Mouse (Mus musculus): ENCODE measurements around the gene Ralgapb. TPM values are rescaled to one million over a fixed set of nuclear protein-coding genes. Genes with fewer than 3 reads are reported as not detected.
A peak's percentile ranks its signal among the peaks of the same experiment; 100 is the strongest.

The Ralgapb gene
- polyA plus RNA-seq, 1 experiment: 18.8 TPM

DNA sequence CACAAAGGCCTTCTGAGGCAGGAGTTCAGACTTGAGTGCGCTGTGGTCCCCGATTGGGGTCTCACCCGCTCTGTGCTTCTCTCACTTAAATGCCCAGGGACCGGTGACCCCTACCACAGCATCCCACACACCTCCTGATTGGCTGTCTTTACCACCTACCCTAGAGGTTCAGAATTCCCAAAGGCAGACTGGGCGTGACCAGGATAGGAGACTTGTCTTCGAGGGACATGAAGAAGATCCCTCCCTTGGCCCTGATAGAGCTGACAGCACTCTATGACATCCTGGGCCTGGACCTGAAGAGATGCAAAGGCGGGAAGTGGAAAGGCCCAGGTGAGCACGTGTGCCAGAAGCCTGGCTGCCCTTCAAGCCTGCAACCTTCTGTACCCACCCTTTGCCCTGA is 124.9 kb downstream of the Ralgapb start:
- peaks cover 5% of the 10 kb centered on the region for H3K4me1 ChIP-seq (ENCODE audit: control insufficient read depth, insufficient read depth, low read length)
- H3K27me3 ChIP-seq (ENCODE audit: control insufficient read depth, insufficient read depth, low read length): no peaks in the 10 kb centered on the region
- TF ChIP-seq CTCF (IDR thresholded peaks at IDR 0.05; ENCODE audit: control insufficient read depth, insufficient read depth, insufficient replicate concordance, low read depth, low read length) (no peak), POLR2A (IDR thresholded peaks at IDR 0.05; ENCODE audit: control insufficient read depth, low read depth, low read length) (no peak)
- H3K4me3 ChIP-seq (ENCODE audit: control insufficient read depth, low read depth, low read length): no peak overlapping the region
- no peaks in the 10 kb centered on the region for H3K36me3 ChIP-seq (ENCODE audit: control insufficient read depth, insufficient read depth, low read length)
- H3K27ac ChIP-seq (ENCODE audit: control insufficient read depth, insufficient read depth, low read depth, low read length): no peak overlapping the region

- Histone ChIP-seq H3K4me3 (ENCODE audit: control insufficient read depth, low read depth, low read length) (peak overlapping the region; percentile 30), H3K36me3 (ENCODE audit: control insufficient read depth, insufficient read depth, low read length) (no peaks in the 10 kb centered on the region), H3K4me1 (ENCODE audit: control insufficient read depth, insufficient read depth, low read length) (peaks cover 5% of the 10 kb centered on the region), H3K27me3 (ENCODE audit: control insufficient read depth, insufficient read depth, low read length) (no peaks in the 10 kb centered on the region), H3K27ac (ENCODE audit: control insufficient read depth, insufficient read depth, low read depth, low read length) (no peak overlapping the region)
- TF ChIP-seq POLR2A (IDR thresholded peaks at IDR 0.05; ENCODE audit: control insufficient read depth, low read depth, low read length): no peak
- TF ChIP-seq CTCF (IDR thresholded peaks at IDR 0.05; ENCODE audit: control insufficient read depth, insufficient read depth, insufficient replicate concordance, low read depth, low read length): no peak
These were observed 130.0 kb downstream of the Ralgapb start for GRCm38 (mm10) chr2:158539433-158540305.

DNA sequence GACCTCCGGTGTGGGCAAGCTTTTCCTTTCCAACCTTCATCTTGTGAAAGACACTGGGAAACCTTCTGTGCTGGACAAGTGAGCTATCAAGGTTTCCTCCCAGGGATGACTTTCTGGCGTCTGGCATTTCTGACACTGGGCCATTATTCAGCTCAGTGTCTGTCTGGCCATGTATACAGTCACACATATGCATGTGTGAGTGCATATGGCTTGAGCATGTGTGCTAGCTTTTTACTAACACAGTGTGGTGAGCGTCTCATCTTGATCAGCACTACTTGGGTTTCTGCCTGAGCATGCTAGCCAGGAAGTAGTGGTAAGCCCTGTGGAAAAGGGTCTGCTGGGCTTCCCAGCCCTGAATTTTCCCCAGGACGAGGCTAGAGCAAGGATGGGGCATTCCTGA is 131.6 kb downstream of the Ralgapb start:
- TF ChIP-seq POLR2A (IDR thresholded peaks at IDR 0.05; ENCODE audit: control insufficient read depth, low read depth, low read length) (no peak), CTCF (IDR thresholded peaks at IDR 0.05; ENCODE audit: control insufficient read depth, insufficient read depth, insufficient replicate concordance, low read depth, low read length) (no peak)
- Histone ChIP-seq H3K4me3 (ENCODE audit: control insufficient read depth, low read depth, low read length) (no peak overlapping the region), H3K27ac (ENCODE audit: control insufficient read depth, insufficient read depth, low read depth, low read length) (no peak overlapping the region), H3K36me3 (ENCODE audit: control insufficient read depth, insufficient read depth, low read length) (no peaks in the 10 kb centered on the region), H3K4me1 (ENCODE audit: control insufficient read depth, insufficient read depth, low read length) (peaks cover 5% of the 10 kb centered on the region), H3K27me3 (ENCODE audit: control insufficient read depth, insufficient read depth, low read length) (no peaks in the 10 kb centered on the region)

- peaks cover 3% of the 10 kb centered on the region for H3K4me1 ChIP-seq (ENCODE audit: control insufficient read depth, insufficient read depth, low read length)
- H3K27me3 ChIP-seq (ENCODE audit: control insufficient read depth, insufficient read depth, low read length): no peaks in the 10 kb centered on the region
- no peak overlapping the region for H3K27ac ChIP-seq (ENCODE audit: control insufficient read depth, insufficient read depth, low read depth, low read length)
- TF ChIP-seq CTCF (IDR thresholded peaks at IDR 0.05; ENCODE audit: control insufficient read depth, insufficient read depth, insufficient replicate concordance, low read depth, low read length) (no peak), POLR2A (IDR thresholded peaks at IDR 0.05; ENCODE audit: control insufficient read depth, low read depth, low read length) (no peak)
- no peaks in the 10 kb centered on the region for H3K36me3 ChIP-seq (ENCODE audit: control insufficient read depth, insufficient read depth, low read length)
- H3K4me3 ChIP-seq (ENCODE audit: control insufficient read depth, low read depth, low read length): no peak overlapping the region
These were observed 135.6 kb downstream of the Ralgapb start for GRCm38 (mm10) chr2:158545266-158545665.

DNA sequence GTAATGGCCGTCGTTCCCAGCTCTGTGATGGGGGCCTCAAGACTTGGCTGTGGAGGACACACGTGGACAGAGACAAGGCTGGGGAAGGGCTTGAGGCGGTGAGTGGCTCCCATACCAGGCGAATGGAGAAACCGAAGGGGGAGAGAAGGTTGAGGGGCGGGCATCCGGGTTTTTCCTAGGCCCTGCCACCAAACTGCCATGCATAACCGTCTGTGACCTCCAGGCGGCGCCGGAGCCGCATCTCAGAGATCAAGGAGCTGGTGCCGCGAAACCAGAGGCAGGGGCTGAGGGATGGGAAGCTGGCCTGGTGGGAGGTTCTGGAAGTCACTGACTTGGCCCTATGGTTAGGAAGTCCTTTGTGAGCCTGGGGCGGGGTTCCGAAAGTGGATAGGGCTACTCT is 137.1 kb downstream of the Ralgapb start:
- H3K4me3 ChIP-seq (ENCODE audit: control insufficient read depth, low read depth, low read length): peak overlapping the region; percentile 64
- no peaks in the 10 kb centered on the region for H3K36me3 ChIP-seq (ENCODE audit: control insufficient read depth, insufficient read depth, low read length)
- TF ChIP-seq POLR2A (IDR thresholded peaks at IDR 0.05; ENCODE audit: control insufficient read depth, low read depth, low read length) (no peak), CTCF (IDR thresholded peaks at IDR 0.05; ENCODE audit: control insufficient read depth, insufficient read depth, insufficient replicate concordance, low read depth, low read length) (peak; percentile 77)
- H3K27ac ChIP-seq (ENCODE audit: control insufficient read depth, insufficient read depth, low read depth, low read length): no peak overlapping the region
- H3K27me3 ChIP-seq (ENCODE audit: control insufficient read depth, insufficient read depth, low read length): no peaks in the 10 kb centered on the region
- H3K4me1 ChIP-seq (ENCODE audit: control insufficient read depth, insufficient read depth, low read length): peaks cover 3% of the 10 kb centered on the region

Other genes with a start within 250 kb of the Ralgapb start
- gene D630003M21Rik, start 180.6 kb upstream of the Ralgapb start, polyA plus RNA-seq (2012; rRNA removed): 2.8 and 3.7 TPM in 2 replicates
- 60.2 and 67.8 TPM in 2 replicates for gene Bpi, start 151.8 kb upstream of the Ralgapb start, polyA plus RNA-seq (2012; rRNA removed)
- gene Lbp, start 103.4 kb upstream of the Ralgapb start, polyA plus RNA-seq (2012; rRNA removed): 14.9 and 17.2 TPM in 2 replicates
- 2.4 and 3.4 TPM in 2 replicates for gene Snhg11, start 34.2 kb upstream of the Ralgapb start, polyA plus RNA-seq (2012; rRNA removed)
- gene Adig, start 92.8 kb downstream of the Ralgapb start, polyA plus RNA-seq (2012; rRNA removed): 163 and 169 TPM in 2 replicates
- 1.9 and 2.1 TPM in 2 replicates for gene Arhgap40, start 102.9 kb downstream of the Ralgapb start, polyA plus RNA-seq (2012; rRNA removed)
- gene Slc32a1, start 200.9 kb downstream of the Ralgapb start, polyA plus RNA-seq (2012; rRNA removed): 0.04 and 0.14 TPM in 2 replicates
- 8.9 and 9.2 TPM in 2 replicates for gene Actr5, start 215.0 kb downstream of the Ralgapb start, polyA plus RNA-seq (2012; rRNA removed)

Data from testis, adult 2 months (tissue).